Mouse (Mus musculus): ENCODE measurements around the gene Cbr2.

Gene Cbr2

DNA sequence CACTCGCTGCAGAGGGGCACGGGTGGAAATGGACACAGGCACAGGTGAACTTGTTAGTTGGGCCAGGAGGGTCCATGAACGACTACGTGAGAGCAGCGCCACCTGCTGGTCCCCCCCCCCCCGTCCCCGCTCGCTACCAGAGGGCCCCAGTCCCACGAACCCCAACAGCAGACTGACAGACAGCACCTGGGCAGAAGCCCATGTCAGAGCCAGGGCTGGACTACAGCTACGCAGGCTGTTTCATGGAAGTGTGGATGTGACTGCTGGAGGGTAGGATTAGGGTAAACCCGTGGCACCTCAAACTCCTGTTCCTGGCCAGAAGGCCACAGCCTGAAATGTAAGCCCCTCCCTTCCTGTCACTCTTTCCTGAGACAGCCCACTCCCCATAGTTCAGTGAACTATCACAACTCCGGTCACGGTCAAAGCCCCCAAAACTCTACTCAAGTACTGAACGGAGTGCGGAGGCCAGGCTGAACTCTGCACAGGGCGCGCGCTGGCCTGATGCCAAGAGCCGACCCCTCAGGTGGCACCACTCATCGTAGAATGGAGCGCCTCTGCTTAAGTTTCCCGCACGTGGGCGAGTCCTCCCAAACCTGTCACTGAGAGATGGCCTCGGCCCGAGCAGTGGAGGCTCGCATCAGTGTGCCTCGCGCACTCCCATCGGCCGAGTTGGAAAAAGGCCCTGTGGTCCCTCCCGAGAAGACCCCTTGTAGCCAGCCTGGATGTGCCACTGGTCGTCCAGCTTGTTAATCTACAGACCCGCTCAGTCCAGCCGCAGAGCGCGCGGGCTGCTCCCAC is 18.9 kb downstream of the Cbr2 start:
- DNase-seq (ENCODE audit: low read depth, low spot score): no peak

DNA sequence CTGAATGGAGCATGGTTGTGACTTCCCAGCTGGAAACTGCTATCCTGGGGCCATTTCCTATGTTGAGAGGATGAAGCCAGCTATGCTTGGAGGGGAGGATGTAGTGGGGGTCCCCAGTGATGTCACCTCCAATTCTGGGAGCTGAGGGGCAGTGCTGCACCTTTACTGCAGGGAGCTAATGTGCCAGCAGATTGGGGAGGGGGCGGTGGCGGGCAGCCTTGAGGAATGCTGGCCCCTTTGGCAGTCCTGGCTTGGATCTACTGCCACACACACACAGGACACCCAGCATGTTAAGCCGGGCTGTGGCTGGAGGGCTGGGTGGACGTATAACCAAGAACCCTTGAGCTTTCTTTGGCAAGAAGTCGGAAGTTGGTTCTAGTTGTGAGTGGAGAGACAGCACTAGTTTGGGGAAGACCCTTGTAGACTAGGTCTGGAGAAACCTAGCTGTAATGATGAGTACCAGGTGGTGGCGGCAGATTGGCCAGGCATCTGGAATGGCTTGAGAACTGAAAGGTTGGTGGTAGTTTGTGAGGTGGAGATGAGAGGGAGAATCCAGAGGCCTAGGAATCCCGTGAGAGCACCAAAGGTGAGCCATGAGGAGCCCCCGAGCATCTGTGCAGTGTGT is 19.8 kb downstream of the Cbr2 start:
- DNase-seq (ENCODE audit: low read depth, low spot score): no peak

DNA sequence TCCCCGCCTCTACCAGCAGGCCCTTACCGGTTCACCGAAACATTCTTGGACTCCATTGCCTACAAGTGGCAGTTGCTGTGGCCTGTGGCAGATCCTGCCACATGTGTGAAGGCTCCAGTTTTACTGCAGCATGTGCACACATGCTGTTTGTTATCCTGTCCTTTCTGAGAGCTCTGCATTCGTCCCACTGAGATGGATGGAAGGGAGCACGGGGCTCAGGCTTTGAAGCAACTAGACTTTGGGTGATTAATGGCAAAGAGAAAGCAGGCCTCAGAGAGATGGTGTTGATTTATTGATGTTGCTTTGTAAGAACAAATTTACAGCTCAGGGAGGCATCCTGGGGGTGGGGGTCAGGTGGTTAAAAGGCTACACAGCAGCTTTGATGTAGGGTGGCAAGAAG is 21.2 kb downstream of the Cbr2 start:
- DNase-seq (ENCODE audit: low read depth, low spot score): no peak

DNA sequence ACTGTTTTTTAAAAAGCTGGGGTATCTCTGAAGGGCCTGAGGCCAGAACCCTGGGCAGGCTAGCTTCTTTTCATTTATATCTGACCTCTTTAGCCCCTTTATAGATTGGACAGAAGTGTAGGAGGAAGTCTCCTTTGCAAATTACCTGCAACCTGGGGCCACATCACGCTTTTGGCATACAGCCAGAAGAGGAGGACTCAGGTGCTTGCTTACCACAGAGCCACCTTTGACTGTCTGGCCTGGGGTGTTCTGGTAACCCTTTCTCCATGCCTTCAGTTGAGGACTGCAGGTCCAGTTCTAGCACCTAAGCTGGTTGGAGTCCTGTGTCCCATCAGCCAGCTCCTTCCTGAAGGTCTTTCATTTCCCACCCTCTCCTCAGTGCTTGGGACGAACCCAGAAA is 22.4 kb downstream of the Cbr2 start:
- DNase-seq (ENCODE audit: low read depth, low spot score): no peak

DNA sequence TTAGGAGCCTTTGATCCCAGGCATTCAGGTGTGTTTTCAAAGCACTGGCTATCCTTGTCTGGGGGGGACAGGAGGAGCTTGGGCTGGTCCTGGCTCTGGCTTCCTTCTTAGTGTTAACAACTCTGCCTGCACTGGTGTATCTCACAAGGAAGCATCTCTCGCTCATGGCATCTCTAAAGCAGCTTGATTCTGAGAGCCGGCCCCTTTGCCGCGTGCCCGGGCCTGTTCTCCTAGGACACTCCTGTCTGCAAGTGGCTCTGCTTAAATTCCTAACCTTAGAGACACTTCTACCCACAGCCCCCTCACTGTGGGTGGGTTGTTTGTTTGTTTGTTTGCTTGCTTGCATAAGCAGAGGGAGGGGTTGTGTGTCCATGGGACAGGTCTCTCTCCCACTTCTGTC is 23.9 kb downstream of the Cbr2 start:
- no peak for DNase-seq (ENCODE audit: low read depth, low spot score)

DNA sequence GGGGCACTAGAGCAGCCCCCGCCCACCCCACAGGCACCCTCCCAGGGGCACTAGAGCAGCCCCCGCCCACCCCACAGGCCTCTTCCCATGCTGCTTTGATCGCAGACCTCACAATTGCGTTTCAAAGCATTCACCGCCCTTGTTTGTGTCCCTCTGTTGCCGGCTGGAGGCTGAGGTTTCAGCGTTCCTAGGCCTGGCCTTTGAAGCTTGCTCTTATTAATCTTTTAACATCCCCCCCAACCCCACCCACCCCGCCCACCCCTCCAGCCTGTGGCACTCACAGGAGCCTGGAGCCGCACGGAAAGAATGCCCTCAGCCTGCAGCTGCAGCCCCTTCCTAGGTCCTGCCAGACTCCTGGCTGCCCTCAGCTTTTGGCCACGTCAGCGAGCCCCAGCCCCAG is 24.7 kb downstream of the Cbr2 start:
- no peak for DNase-seq (ENCODE audit: low read depth, low spot score)

DNA sequence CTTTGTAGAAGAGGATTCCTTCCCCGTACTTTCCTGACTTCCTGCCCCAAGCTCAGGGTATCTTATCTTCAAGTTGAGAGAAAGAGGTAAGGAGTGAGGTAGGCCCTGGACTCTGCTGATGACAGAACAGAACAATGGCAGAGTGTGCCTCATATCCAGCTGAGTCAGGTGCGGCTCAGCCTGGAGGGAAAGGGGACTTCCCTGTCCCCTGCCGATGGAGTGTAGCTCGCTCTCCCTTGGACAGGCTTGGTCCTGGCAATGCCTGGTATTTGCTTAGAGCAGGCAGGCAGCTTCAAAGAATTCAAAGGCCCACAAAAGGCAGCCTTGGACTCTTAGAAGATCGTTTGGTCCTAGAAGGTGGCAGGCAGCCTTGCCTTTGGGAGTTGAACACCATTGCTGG is 25.8 kb downstream of the Cbr2 start:
- DNase-seq (ENCODE audit: low read depth, low spot score): no peak

DNA sequence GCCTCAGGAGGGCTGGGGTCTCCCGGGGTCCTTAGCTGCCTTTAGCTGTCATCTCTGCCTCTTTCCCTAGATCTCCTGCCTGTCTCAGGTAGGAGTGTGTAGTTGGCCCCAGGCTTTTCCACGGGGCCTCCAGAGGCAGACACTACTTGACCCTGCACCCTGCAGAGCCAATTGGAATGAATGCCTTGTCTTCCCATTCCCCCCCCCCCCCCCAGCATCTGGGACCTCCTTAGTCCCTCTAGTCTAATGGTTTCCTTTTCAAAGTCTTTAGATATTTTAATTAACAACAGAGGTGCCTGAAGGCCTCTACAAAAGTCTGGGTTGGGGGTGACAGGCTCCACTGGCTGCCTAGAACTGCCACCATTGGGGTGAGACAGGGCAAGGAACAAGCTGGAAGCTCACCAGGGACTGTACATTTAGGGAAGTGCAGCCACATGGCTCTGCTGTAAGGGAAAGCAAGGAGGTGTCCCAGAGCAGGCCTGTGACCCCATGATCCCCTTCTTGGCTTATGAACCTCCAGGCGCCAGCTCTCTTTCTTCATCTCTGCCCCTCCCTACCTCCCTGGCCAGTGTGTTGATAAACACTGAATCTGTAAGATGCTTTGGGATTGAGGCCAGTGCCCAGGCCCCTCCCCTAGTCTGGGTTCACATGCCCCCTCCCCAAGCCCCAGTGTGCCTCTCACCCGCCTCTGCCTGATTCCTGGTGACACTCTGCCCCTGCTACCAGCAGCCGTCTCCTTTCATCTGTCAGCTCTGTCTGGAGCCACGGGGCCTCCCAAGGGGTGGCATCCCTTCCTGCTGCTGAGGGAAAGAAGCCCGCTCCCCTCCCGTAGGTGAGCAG is 27.2 kb downstream of the Cbr2 start:
- no peak for DNase-seq (ENCODE audit: low read depth, low spot score)

DNA sequence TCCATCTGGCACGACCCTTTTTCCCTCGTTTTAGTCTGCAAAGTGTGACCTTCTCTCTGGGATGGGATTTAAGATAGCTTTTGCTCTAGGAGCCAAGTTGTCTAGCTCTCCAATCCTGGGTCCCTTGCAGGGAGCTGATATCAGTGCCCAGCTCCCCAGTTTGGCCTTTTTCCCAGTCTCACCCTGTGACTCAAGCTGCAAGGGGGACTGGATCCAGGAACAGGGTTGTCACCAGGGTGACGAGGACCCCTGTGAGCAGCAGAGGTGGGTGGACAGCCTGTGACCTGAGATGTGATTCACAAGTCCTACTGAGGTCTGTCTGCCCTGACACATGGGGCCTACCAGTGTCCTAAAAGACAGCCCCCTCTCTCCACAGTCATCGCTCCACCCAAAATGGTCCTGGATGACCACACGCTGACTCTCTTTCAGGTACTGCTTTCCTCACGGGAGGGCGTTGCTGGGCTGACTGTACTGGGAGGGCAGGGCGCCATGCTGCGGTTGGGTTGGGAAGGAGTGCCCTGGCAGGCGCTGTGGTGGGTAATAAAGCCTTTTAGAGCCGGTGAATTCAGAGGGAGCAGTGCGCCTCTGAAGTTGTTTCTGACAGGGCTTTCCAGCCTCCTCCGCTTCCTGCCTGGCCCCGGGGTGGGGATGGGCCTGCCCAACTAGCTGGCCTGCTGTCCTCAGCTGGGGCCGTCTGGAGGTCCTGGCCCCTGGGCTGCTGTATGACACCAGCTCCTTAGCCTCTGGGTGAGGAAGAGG is 28.0 kb downstream of the Cbr2 start:
- DNase-seq (ENCODE audit: low read depth, low spot score): no peak

DNA sequence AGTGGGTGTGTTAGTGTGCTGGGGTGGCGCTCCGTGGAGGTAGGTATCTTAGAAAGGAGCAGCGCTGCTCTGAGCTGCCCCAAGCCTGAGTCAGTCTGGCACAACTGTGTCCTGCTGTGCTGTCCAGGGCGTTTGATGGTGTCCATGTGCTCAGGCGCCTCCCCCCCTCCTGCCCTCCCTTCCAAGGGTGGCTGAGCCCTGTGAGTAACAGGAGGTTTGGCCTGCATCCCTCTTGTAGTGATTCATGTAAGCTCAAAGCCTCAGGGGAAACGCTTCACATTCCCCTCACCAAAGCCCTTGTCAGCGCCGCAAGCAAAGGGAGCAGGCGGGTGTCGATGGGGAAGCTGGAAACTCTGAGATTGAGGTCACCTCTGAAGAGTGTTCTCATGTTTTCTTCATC is 34.2 kb downstream of the Cbr2 start:
- no peak for DNase-seq (ENCODE audit: low read depth, low spot score)

DNA sequence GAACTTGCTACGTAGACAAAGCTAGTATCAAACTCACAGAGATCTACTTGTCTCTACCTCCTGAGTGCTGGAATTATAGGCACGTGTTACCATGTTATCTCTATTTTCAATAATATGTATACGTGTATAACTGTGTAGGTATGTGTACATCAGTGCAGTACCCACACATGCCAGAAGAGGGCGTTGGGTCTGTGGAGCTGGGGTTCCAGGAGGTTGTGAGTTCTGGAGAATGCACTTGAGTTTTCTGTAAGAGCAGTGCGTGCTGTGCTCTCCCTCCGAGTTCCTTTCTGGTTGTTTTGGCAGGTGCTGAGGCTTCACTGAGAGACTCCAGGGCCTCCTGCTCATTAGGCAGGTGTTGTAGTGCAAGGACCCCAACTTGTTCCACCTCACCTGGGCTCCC is 35.3 kb downstream of the Cbr2 start:
- DNase-seq (ENCODE audit: low read depth, low spot score): no peak

DNA sequence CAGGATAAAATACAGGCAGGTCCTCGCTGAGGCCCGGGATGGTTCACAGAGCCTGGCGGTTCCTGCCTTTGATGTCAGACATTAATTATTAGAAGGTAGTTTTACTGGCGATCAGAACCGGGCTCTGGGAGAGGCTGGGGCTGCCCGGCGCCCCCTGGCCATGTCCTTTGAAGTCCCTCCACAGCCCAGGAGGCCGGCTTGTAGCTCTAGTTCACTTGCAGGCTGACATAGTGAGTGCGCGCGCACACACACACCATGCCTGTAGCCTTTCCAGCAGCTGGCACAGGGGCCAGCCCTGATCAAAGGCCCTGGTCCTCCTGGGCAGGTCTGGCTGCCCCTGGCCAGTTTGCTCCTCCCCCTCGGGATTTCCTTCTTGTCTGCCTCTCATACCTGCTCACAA is 36.3 kb downstream of the Cbr2 start:
- no peak for DNase-seq (ENCODE audit: low read depth, low spot score)

DNA sequence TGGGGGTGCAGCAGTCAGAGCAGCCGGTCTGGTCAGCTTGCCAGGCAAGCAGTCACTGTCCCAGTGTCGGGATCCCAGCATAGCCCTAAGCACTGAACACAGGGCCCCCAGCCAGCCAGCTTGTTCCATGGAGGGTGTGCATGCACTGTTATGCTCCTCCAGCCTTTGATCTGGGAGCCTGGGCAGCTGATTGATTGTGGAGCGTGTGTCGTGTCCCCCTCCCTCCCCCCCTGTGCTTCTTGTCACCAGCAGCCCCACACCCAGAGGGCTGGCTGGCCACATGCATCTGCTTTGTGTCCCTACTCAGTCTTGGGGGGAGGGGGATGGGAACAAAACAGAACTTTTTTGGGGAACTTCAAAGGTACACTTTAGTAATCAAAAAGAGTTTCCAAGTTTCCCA is 36.7 kb downstream of the Cbr2 start:
- DNase-seq (ENCODE audit: low read depth, low spot score): no peak

DNA sequence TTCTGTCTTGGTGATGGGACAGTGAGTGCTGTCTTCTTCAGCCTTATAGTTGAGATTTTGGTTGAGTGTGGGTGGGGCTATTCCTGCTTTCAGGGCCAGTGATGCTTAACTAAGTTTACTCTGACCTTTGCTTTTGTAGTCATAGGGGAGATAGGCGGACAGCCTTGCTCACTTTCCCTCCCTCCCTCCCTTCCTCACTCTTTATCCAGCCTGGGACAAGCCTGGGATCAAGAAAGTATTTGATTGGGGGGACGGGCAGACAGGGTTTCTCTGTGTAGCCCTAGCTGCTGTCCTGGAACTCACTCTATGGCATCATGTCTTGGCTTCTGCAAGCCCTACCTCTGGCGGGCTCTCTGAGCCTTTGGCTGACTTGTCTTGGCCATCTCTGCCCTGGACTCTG is 38.5 kb downstream of the Cbr2 start:
- DNase-seq (ENCODE audit: low read depth, low spot score): no peak

DNA sequence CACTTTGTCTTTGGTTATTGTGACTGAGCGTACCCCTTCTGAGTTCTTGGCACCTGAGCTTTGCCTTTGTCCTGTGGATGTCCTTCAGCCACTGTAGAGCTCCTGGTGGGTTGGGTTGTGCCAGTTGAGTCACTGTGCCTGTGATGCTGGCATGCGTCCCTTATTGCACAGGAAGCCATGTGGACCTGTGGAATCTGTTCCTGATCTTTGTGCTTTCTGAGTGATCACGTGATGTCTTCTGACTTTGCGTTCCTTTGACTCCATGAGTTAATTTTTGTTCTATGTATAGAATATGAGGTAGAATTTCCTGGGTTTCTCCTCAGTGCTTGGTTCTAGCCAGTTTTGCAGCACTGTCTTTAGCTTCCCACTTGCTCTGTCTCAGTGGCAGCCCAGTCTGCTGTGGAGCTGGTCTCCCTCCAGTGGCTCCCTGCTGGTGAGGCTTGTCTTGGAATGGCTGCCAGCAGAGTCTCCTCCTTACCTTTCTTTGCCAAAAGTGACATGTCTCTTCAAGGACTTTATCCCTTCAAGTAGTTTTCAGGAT is 39.4 kb downstream of the Cbr2 start:
- DNase-seq (ENCODE audit: low read depth, low spot score): no peak

DNA sequence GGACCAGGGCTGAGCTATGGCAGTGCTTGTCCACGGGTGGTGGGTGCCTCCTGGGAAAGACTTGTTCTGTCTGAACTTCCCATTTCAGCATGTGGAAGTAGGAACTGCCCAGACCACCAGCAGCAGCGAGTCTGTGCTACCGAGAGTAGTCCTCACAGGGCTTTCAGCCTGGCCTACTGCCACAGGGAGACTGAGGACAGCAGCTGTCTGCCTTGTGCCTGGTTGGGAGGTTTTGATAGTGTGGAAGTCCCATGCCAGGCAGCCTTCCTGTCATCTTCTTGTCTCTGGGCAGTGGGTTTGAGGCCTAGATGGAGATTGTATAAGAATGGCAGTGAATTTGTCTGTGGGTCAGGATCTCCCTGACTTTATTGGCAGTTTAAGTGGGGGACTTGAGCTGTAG is 42.5 kb downstream of the Cbr2 start:
- DNase-seq (ENCODE audit: low read depth, low spot score): no peak

DNA sequence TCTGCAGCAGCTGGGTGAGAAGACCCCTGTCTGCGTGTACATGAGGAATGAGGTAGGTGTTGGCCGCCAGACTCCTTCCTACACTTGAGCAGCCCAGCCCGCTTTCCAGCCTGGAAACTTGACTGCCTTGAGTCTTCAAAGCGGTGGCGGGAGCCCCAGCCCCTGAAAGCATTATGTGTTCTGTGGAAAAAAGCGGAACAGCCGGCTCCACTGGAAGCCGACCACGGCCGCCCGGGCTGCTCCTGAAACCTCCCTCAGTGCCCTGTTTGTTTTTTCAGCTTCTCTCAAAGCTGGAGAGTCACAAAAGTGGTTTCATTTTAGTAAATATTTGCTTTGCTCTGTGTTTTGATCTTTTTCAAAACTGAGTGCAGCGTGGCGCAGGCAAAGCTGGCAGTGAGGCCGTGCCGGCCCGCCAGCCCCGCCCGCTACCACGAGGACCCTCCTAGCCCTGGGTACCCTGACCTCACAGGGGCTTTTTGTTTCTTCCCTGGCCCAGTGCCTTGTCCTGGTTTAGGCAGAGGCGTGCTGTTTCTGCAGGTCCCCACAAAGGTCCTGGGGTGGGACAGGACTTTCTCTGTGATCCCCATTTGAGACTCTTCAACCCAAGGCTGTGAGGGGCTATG is 45.2 kb downstream of the Cbr2 start:
- DNase-seq (ENCODE audit: low read depth, low spot score): no peak

DNA sequence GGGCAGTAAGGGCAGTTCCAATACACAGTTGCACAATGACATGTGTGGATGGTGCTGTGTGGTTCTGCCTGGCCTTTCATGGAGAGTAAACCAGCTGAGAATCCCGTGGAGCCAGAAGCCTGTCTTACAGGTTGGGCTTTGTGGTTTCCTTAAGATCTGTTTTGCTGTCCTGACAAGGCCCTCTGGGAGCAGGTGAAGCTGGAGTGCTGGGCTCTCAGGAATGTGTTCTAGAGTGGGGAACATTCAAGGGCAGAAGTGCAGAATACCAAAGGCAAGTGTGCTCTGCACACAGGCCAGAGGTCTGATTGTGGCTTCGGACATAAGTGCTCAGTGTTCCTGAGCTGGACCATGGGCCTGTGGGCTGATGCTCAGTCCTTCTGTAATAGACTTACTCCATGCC is 47.3 kb downstream of the Cbr2 start:
- DNase-seq (ENCODE audit: low read depth, low spot score): no peak

DNA sequence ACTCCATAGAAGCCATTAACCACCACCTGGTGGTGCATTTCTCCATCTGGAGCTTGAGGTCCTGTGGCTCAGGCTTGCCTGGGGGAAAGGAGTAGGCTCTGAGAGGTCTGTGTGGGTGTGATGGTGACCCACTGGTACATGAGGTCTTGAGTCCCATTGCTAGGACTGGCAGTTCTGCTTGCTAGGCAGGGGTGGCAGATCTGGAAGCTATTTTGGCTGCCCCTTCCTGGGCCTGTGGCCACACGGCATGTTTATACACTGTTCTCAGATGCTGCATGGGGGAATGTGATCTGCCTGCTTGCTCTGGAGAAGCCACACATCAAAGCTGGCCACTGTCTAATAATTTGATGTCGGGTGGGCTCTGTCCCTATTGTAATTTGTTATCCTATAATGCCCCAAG is 47.8 kb downstream of the Cbr2 start:
- no peak for DNase-seq (ENCODE audit: low read depth, low spot score)

DNA sequence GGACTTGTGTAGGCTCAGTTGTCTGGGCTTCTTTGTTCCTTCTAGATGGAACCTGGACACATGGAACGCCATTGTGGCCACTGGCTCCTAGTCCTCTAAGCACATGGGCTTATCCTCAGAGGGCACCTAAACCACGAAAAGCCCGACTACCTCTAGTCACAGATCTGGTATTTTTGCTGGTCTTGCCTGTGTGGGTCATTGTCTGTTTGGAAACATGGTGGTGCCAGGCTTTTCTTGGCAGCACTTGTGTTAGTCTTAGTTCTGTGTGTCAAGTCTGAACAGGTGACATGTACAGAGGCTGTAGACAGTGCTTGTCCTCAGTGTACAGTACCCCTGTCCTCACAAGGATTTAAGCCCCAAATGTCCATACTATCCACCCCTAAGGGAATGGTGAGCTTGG is 48.4 kb downstream of the Cbr2 start:
- no peak for DNase-seq (ENCODE audit: low read depth, low spot score)

DNA sequence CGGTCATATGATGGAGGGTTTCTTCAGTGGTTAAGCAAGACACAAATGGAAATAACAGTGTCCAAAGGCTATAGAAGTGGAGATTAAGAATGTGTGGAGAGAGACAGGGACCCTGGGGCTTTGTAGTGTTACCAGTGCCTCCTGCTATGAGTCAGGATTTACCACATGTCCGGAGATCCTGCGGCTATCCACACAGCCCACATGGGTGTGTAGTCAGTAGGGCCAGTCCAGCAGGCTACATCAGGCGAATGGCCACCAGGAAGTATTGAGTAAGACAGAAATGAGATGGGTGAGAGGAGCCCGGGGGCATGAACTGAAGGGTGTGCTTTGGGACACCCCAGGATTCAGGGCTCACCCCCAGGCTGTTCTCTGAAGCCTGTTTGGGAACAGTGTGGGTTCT is 49.2 kb downstream of the Cbr2 start:
- no peak for DNase-seq (ENCODE audit: low read depth, low spot score)
